In the genomic region with DNA sequence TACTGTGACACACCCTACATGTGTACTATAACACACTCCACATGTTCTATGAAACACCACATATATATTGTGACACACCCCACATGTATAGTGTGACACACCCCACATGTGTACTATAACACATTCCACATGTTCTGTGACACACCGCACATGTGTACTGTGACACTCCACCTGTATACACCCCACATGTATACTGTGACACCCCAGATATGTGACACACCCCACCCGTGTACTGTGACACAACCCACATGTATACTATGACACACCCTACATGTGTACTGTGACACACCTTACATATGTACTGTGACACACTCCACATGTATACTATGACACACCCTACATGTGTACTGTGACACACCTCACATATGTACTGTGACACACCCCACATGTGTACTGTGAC, we compare ENCODE assay signal across 18 mouse cellular contexts. TPM values are rescaled to one million over a fixed set of nuclear protein-coding genes. Genes with fewer than 3 reads are reported as not detected.
DNase-seq lines count a peak whose midpoint lies in the region; ATAC-seq lines count a peak whose summit lies in the region.
"Had no signal": no experiment of that assay in that cellular context is flagged by ENCODE, and none has a peak within 500 bp of the region (broad histone marks: within the 10 kb centered on the region; RNA-seq: fewer than 3 reads in every experiment).

No protein-coding gene starts in this region.

- peak; percentile 35; the same call in 1 of the 2 replicates for ATAC-seq in hindbrain, embryonic 14.5 days (ENCODE audit: low FRiP score)
- peak; percentile 32; the same call in 1 of the 2 replicates for ATAC-seq in midbrain, embryonic 13.5 days
- ATAC-seq in midbrain, embryonic 14.5 days (ENCODE audit: low FRiP score, low TSS enrichment), result peak; percentile 59; the same call in 1 of the 2 replicates
- ATAC-seq: CD4-positive, CD25-positive, alpha-beta regulatory T cell, adult 4 months had no signal

- H3K4me3 ChIP-seq in hindbrain, embryonic 14.5 days (replicated peaks; ENCODE audit: low read length), result no peak overlapping the region
- H3K4me3 ChIP-seq in hindbrain, embryonic 10.5 days, result no peak overlapping the region
- no peak overlapping the region for H3K4me3 ChIP-seq in midbrain, embryonic 13.5 days (replicated peaks)
- H3K4me3 ChIP-seq in midbrain, embryonic 10.5 days, result no peak overlapping the region
- H3K4me3 ChIP-seq in midbrain, embryonic 14.5 days (replicated peaks; ENCODE audit: low read depth, low read length), result no peak overlapping the region
- H3K4me3 ChIP-seq: hindbrain, embryonic 15.5 days; left cerebral cortex, adult 2 months; lung, embryonic 15.5 days; myocyte had no signal

- H3K9ac ChIP-seq in hindbrain, embryonic 14.5 days, result no peak overlapping the region
- no peak overlapping the region for H3K9ac ChIP-seq in midbrain, embryonic 13.5 days (replicated peaks)
- no peak overlapping the region for H3K9ac ChIP-seq in midbrain, embryonic 14.5 days (replicated peaks; ENCODE audit: low read length)
- H3K9ac ChIP-seq: hindbrain, embryonic 15.5 days; lung, embryonic 15.5 days had no signal

- no peaks in the 10 kb centered on the region for H3K9me3 ChIP-seq in hindbrain, embryonic 14.5 days (ENCODE audit: control insufficient read depth, low read length)
- H3K9me3 ChIP-seq in hindbrain, embryonic 10.5 days, result no peaks in the 10 kb centered on the region
- peaks cover 4% of the 10 kb centered on the region; the same call in 1 of the 2 replicates for H3K9me3 ChIP-seq in midbrain, embryonic 13.5 days
- H3K9me3 ChIP-seq in midbrain, embryonic 10.5 days (replicated peaks), result no peaks in the 10 kb centered on the region
- H3K9me3 ChIP-seq in midbrain, embryonic 14.5 days (ENCODE audit: control insufficient read depth, low read length), result no peaks in the 10 kb centered on the region
- H3K9me3 ChIP-seq: hindbrain, embryonic 15.5 days; lung, embryonic 15.5 days had no signal

- 91% methylated on average over 2 of the region's 2 CpGs for WGBS in hindbrain, embryonic 14.5 days
- WGBS in hindbrain, embryonic 10.5 days, result 91% methylated on average over 2 of the region's 2 CpGs
- WGBS in midbrain, embryonic 13.5 days, result 97% methylated on average over 2 of the region's 2 CpGs
- 90% methylated on average over 2 of the region's 2 CpGs for WGBS in midbrain, embryonic 10.5 days
- 96% methylated on average over 2 of the region's 2 CpGs for WGBS in midbrain, embryonic 14.5 days

- H3K4me1 ChIP-seq in hindbrain, embryonic 14.5 days (replicated peaks; ENCODE audit: control insufficient read depth, insufficient read depth, low read length), result peaks cover 15% of the 10 kb centered on the region; the same call in 1 of the 2 replicates
- H3K4me1 ChIP-seq in hindbrain, embryonic 10.5 days (replicated peaks), result peaks cover 15% of the 10 kb centered on the region; the same call in 1 of the 2 replicates
- peaks cover 14% of the 10 kb centered on the region for H3K4me1 ChIP-seq in midbrain, embryonic 13.5 days (replicated peaks)
- H3K4me1 ChIP-seq in midbrain, embryonic 10.5 days, result peaks cover 18% of the 10 kb centered on the region
- H3K4me1 ChIP-seq in midbrain, embryonic 14.5 days (ENCODE audit: control insufficient read depth, insufficient read depth, low read length), result peaks cover 14% of the 10 kb centered on the region
- H3K4me1 ChIP-seq: lung, embryonic 15.5 days had no signal

- H3K4me2 ChIP-seq in hindbrain, embryonic 14.5 days (replicated peaks), result no peak overlapping the region
- H3K4me2 ChIP-seq in midbrain, embryonic 13.5 days (replicated peaks), result no peak overlapping the region
- H3K4me2 ChIP-seq in midbrain, embryonic 14.5 days (ENCODE audit: low read length), result no peak overlapping the region
- H3K4me2 ChIP-seq: heart, embryonic 11.5 days; hindbrain, embryonic 15.5 days; lung, embryonic 15.5 days had no signal

- H3K27me3 ChIP-seq in hindbrain, embryonic 14.5 days (ENCODE audit: control insufficient read depth, insufficient read depth, low read length), result no peaks in the 10 kb centered on the region
- H3K27me3 ChIP-seq in hindbrain, embryonic 10.5 days (ENCODE audit: insufficient read depth, poor library complexity, severe bottlenecking), result peaks cover 31% of the 10 kb centered on the region
- peaks cover 15% of the 10 kb centered on the region; the same call in 1 of the 2 replicates for H3K27me3 ChIP-seq in midbrain, embryonic 13.5 days
- H3K27me3 ChIP-seq in midbrain, embryonic 10.5 days (ENCODE audit: low read depth, poor library complexity, severe bottlenecking), result peaks cover 31% of the 10 kb centered on the region
- H3K27me3 ChIP-seq in midbrain, embryonic 14.5 days (ENCODE audit: control insufficient read depth, insufficient read depth, low read length), result no peaks in the 10 kb centered on the region
- H3K27me3 ChIP-seq: lung, embryonic 15.5 days had no signal

- no peak overlapping the region for H3K27ac ChIP-seq in hindbrain, embryonic 14.5 days
- no peak overlapping the region for H3K27ac ChIP-seq in hindbrain, embryonic 10.5 days
- no peak overlapping the region for H3K27ac ChIP-seq in midbrain, embryonic 13.5 days
- no peak overlapping the region for H3K27ac ChIP-seq in midbrain, embryonic 10.5 days (replicated peaks)
- no peak overlapping the region for H3K27ac ChIP-seq in midbrain, embryonic 14.5 days (replicated peaks; ENCODE audit: low read depth, low read length)
- H3K27ac ChIP-seq: hindbrain, embryonic 15.5 days; left cerebral cortex, adult 2 months; lung, embryonic 15.5 days had no signal

- no peak for DNase-seq in hindbrain, embryonic 14.5 days (ENCODE audit: low spot score)
- no peak for DNase-seq in hindbrain, embryonic 10.5 days (ENCODE audit: low spot score)
- DNase-seq in midbrain, embryonic 10.5 days (ENCODE audit: low spot score), result no peak
- DNase-seq in midbrain, embryonic 14.5 days, result no peak
- DNase-seq in adrenal gland, adult 8-10 months, result no peak
- DNase-seq in spleen, postnatal 10 days (ENCODE audit: low spot score in 2 of 2), result no peak
- DNase-seq: adrenal gland, postnatal 36 days; cerebellum, adult 9-11 months; kidney, adult 9 months; thymus, adult 18-20 months had no signal

- H3K36me3 ChIP-seq in hindbrain, embryonic 14.5 days (replicated peaks; ENCODE audit: control insufficient read depth, insufficient read depth), result no peaks in the 10 kb centered on the region
- no peaks in the 10 kb centered on the region for H3K36me3 ChIP-seq in hindbrain, embryonic 10.5 days
- no peaks in the 10 kb centered on the region for H3K36me3 ChIP-seq in midbrain, embryonic 13.5 days
- H3K36me3 ChIP-seq in midbrain, embryonic 10.5 days, result no peaks in the 10 kb centered on the region
- no peaks in the 10 kb centered on the region for H3K36me3 ChIP-seq in midbrain, embryonic 14.5 days (ENCODE audit: control insufficient read depth, insufficient read depth, low read length)
- H3K36me3 ChIP-seq: hindbrain, embryonic 15.5 days; lung, embryonic 15.5 days had no signal

RNA-seq across cellular contexts. Expression of a gene that starts 10.8 kb away (rescaled TPM):
- polyA plus RNA-seq in hindbrain, embryonic 14.5 days (2014; fragmentation: Nextera tagmentation; extraction: Ambion mirVana), result 4.3 and 4.6 TPM in 2 replicates
- polyA plus RNA-seq in hindbrain, embryonic 10.5 days (2016; fragmentation: Nextera tagmentation; extraction: Ambion mirVana), result 0.09 TPM in 1 of 2 replicates, not detected in the other
- polyA plus RNA-seq in midbrain, embryonic 13.5 days (2015; fragmentation: Nextera tagmentation; extraction: Ambion mirVana), result 0.88 and 1.3 TPM in 2 replicates
- polyA plus RNA-seq in midbrain, embryonic 10.5 days (2016; fragmentation: Nextera tagmentation; extraction: Ambion mirVana), result not detected in 2 replicates
- 2.9 and 7.8 TPM in 2 replicates for polyA plus RNA-seq in midbrain, embryonic 14.5 days (2014; fragmentation: Nextera tagmentation; extraction: Ambion mirVana)
- total RNA-seq in adrenal gland, adult 8-10 months (2022), result 1 to 10 TPM in 2 of 4 experiments, under 1 TPM in 2; 0.41 to 2.3 (median 1.0) TPM
- polyA plus RNA-seq: CD4-positive, CD25-positive, alpha-beta regulatory T cell, adult 4 months; myocyte; spleen, adult 2 months had no signal

RNA-seq across cellular contexts. Expression of a gene that starts 28.1 kb away (rescaled TPM):
- 22.0 and 23.3 TPM in 2 replicates for polyA plus RNA-seq in hindbrain, embryonic 14.5 days (2014; fragmentation: Nextera tagmentation; extraction: Ambion mirVana)
- polyA plus RNA-seq in hindbrain, embryonic 10.5 days (2016; fragmentation: Nextera tagmentation; extraction: Ambion mirVana), result 14.1 and 14.4 TPM in 2 replicates
- 20.1 and 20.8 TPM in 2 replicates for polyA plus RNA-seq in midbrain, embryonic 13.5 days (2015; fragmentation: Nextera tagmentation; extraction: Ambion mirVana)
- polyA plus RNA-seq in midbrain, embryonic 10.5 days (2016; fragmentation: Nextera tagmentation; extraction: Ambion mirVana), result 13.2 and 14.2 TPM in 2 replicates
- polyA plus RNA-seq in midbrain, embryonic 14.5 days (2014; fragmentation: Nextera tagmentation; extraction: Ambion mirVana), result 24.4 and 27.9 TPM in 2 replicates
- 10 to 100 TPM; 13.2 to 26.1 (median 19.4) TPM for total RNA-seq in adrenal gland, adult 8-10 months (2022)
